Mouse (Mus musculus): Measurements from ENCODE around the gene Zc3h18.
A peak's percentile ranks its signal among the peaks of the same experiment; 100 is the strongest.

Zc3h18 gene

GRCm38 (mm10) chr8:122441326-122441725 is 64.9 kb downstream of the Zc3h18 start:
- no peak for DNase-seq

- DNase-seq = no peak
These were observed 65.9 kb downstream of the Zc3h18 start for GRCm38 (mm10) chr8:122442356-122442755.

GRCm38 (mm10) chr8:122442781-122443180 is 66.4 kb downstream of the Zc3h18 start:
- DNase-seq = peak; percentile 30

- DNase-seq = peak; percentile 98
These were observed 67.0 kb downstream of the Zc3h18 start, which contains the start of gene Mvd for GRCm38 (mm10) chr8:122443262-122444006. Gene Mvd, minus strand, starts transcription at chr8:122443422.

GRCm38 (mm10) chr8:122444058-122444748 is 67.8 kb downstream of the Zc3h18 start:
- peak; percentile 59 for DNase-seq

- DNase-seq = no peak
These were observed 68.8 kb downstream of the Zc3h18 start for GRCm38 (mm10) chr8:122445203-122445602.

GRCm38 (mm10) chr8:122451161-122451703 is 74.8 kb downstream of the Zc3h18 start:
- DNase-seq = no peak

- DNase-seq = no peak
These were observed 75.7 kb downstream of the Zc3h18 start for GRCm38 (mm10) chr8:122452154-122452553.

GRCm38 (mm10) chr8:122454409-122454808 is 78.0 kb downstream of the Zc3h18 start:
- DNase-seq = no peak

GRCm38 (mm10) chr8:122457171-122457570 is 80.8 kb downstream of the Zc3h18 start:
- no peak for DNase-seq

GRCm38 (mm10) chr8:122459218-122459900 is 83.0 kb downstream of the Zc3h18 start:
- DNase-seq = peak; percentile 92

- peak; percentile 60 for DNase-seq
These were observed 83.6 kb downstream of the Zc3h18 start for GRCm38 (mm10) chr8:122459990-122460389.

GRCm38 (mm10) chr8:122460524-122461472 is 84.4 kb downstream of the Zc3h18 start, which contains the start of gene Snai3:
Gene Snai3, minus strand, starts transcription at chr8:122460733.
- DNase-seq = peak; percentile 87

GRCm38 (mm10) chr8:122461473-122462148 is 85.2 kb downstream of the Zc3h18 start:
- DNase-seq = peak; percentile 44

GRCm38 (mm10) chr8:122462510-122462909 is 86.1 kb downstream of the Zc3h18 start:
- DNase-seq = no peak

GRCm38 (mm10) chr8:122463651-122464640 is 87.5 kb downstream of the Zc3h18 start:
- DNase-seq = peak; percentile 68

GRCm38 (mm10) chr8:122464985-122465384 is 88.6 kb downstream of the Zc3h18 start:
- peak; percentile 38 for DNase-seq
